Mouse (Mus musculus): ENCODE measurements around the gene Banf2. TPM values are rescaled to one million over a fixed set of nuclear protein-coding genes. Genes with fewer than 3 reads are reported as not detected.

The Banf2 gene
- total and polyA plus RNA-seq, 2 experiments from 2014 or later = not detected

GRCm38 (mm10) chr2:144094721-144095120, 61.9 kb downstream of the Banf2 start:
- no peaks in the 10 kb centered on the region for H3K36me3 ChIP-seq (replicated peaks; ENCODE audit: control insufficient read depth, insufficient read depth, low read length)
- no peak for ATAC-seq (ENCODE audit: insufficient read depth, low read depth)
- DNase-seq (ENCODE audit: low spot score) = no peak
- no peak overlapping the region for H3K4me2 ChIP-seq (ENCODE audit: low read depth, low read length)
- no peak overlapping the region for H3K4me3 ChIP-seq (ENCODE audit: low read depth, low read length)
- WGBS = 75% methylated on average over 1 of the region's 1 CpGs
- no peaks in the 10 kb centered on the region for H3K27me3 ChIP-seq (ENCODE audit: control insufficient read depth, insufficient read depth, low read length)
- H3K9me3 ChIP-seq (replicated peaks; ENCODE audit: control insufficient read depth, low read length) = no peaks in the 10 kb centered on the region
- H3K4me1 ChIP-seq (ENCODE audit: control insufficient read depth, insufficient read depth) = no peaks in the 10 kb centered on the region
- no peak overlapping the region for H3K27ac ChIP-seq (ENCODE audit: low read depth)
- TF ChIP-seq EP300 (IDR thresholded peaks at IDR 0.05; ENCODE audit: low read depth) (no peak), CTCF (IDR thresholded peaks at IDR 0.05; ENCODE audit: low read depth) (no peak)
- H3K9ac ChIP-seq (replicated peaks; ENCODE audit: low read depth, low read length) = no peak overlapping the region

GRCm38 (mm10) chr2:144101463-144101961, 68.7 kb downstream of the Banf2 start:
- TF ChIP-seq CTCF (IDR thresholded peaks at IDR 0.05; ENCODE audit: low read depth) (no peak), EP300 (IDR thresholded peaks at IDR 0.05; ENCODE audit: low read depth) (no peak)
- WGBS = 37% methylated on average over 13 of the region's 13 CpGs
- peak; percentile 36 for DNase-seq (ENCODE audit: low spot score)
- H3K4me1 ChIP-seq (ENCODE audit: control insufficient read depth, insufficient read depth) = 0 out of 2 replicates have a peak, but pooled peaks cover 7% of the 10 kb centered on the region
- no peak overlapping the region for H3K4me2 ChIP-seq (ENCODE audit: low read depth, low read length)
- no peak overlapping the region for H3K9ac ChIP-seq (replicated peaks; ENCODE audit: low read depth, low read length)
- ATAC-seq (ENCODE audit: insufficient read depth, low read depth) = peak; percentile 80
- H3K4me3 ChIP-seq (ENCODE audit: low read depth, low read length) = no peak overlapping the region
- H3K36me3 ChIP-seq (replicated peaks; ENCODE audit: control insufficient read depth, insufficient read depth, low read length) = no peaks in the 10 kb centered on the region
- H3K27me3 ChIP-seq (ENCODE audit: control insufficient read depth, insufficient read depth, low read length) = no peaks in the 10 kb centered on the region
- no peaks in the 10 kb centered on the region for H3K9me3 ChIP-seq (replicated peaks; ENCODE audit: control insufficient read depth, low read length)
- H3K27ac ChIP-seq (ENCODE audit: low read depth) = no peak overlapping the region

GRCm38 (mm10) chr2:144107374-144107773, 74.5 kb downstream of the Banf2 start:
- Histone ChIP-seq H3K27me3 (ENCODE audit: control insufficient read depth, insufficient read depth, low read length) (peaks cover 3% of the 10 kb centered on the region; the same call in 1 of the 2 replicates), H3K4me1 (ENCODE audit: control insufficient read depth, insufficient read depth) (peaks cover 17% of the 10 kb centered on the region; the same call in 1 of the 2 replicates), H3K36me3 (replicated peaks; ENCODE audit: control insufficient read depth, insufficient read depth, low read length) (no peaks in the 10 kb centered on the region), H3K4me2 (ENCODE audit: low read depth, low read length) (no peak overlapping the region), H3K27ac (ENCODE audit: low read depth) (peak overlapping the region; percentile 15; the same call in 1 of the 2 replicates), H3K9ac (replicated peaks; ENCODE audit: low read depth, low read length) (no peak overlapping the region), H3K4me3 (ENCODE audit: low read depth, low read length) (no peak overlapping the region), H3K9me3 (replicated peaks; ENCODE audit: control insufficient read depth, low read length) (no peaks in the 10 kb centered on the region)
- 49% methylated on average over 5 of the region's 5 CpGs for WGBS
- ATAC-seq (ENCODE audit: insufficient read depth, low read depth) = no peak
- no peak for DNase-seq (ENCODE audit: low spot score)
- no peak for TF ChIP-seq EP300 (IDR thresholded peaks at IDR 0.05; ENCODE audit: low read depth)
- TF ChIP-seq CTCF (IDR thresholded peaks at IDR 0.05; ENCODE audit: low read depth) = no peak

- WGBS = 18% methylated on average over 2 of the region's 2 CpGs
- Histone ChIP-seq H3K9me3 (replicated peaks; ENCODE audit: control insufficient read depth, low read length) (no peaks in the 10 kb centered on the region), H3K9ac (replicated peaks; ENCODE audit: low read depth, low read length) (no peak overlapping the region), H3K4me1 (ENCODE audit: control insufficient read depth, insufficient read depth) (peaks cover 17% of the 10 kb centered on the region; the same call in 1 of the 2 replicates), H3K4me2 (ENCODE audit: low read depth, low read length) (no peak overlapping the region), H3K27ac (ENCODE audit: low read depth) (peak overlapping the region; percentile 51), H3K36me3 (replicated peaks; ENCODE audit: control insufficient read depth, insufficient read depth, low read length) (no peaks in the 10 kb centered on the region), H3K4me3 (ENCODE audit: low read depth, low read length) (no peak overlapping the region), H3K27me3 (ENCODE audit: control insufficient read depth, insufficient read depth, low read length) (peaks cover 6% of the 10 kb centered on the region; the same call in 1 of the 2 replicates)
- ATAC-seq (ENCODE audit: insufficient read depth, low read depth) (peak; percentile 49; the same call in 1 of the 2 replicates), DNase-seq (ENCODE audit: low spot score) (no peak)
- TF ChIP-seq EP300 (IDR thresholded peaks at IDR 0.05; ENCODE audit: low read depth) (0 out of 2 replicates have a peak, but pooled peaks have one; percentile 43), CTCF (IDR thresholded peaks at IDR 0.05; ENCODE audit: low read depth) (no peak)
Measured at GRCm38 (mm10) chr2:144107810-144108209, 75.0 kb downstream of the Banf2 start.

- ATAC-seq (ENCODE audit: insufficient read depth, low read depth) = peak; percentile 70; the same call in 1 of the 2 replicates
- H3K27me3 ChIP-seq (ENCODE audit: control insufficient read depth, insufficient read depth, low read length) = peaks cover 6% of the 10 kb centered on the region; the same call in 1 of the 2 replicates
Measured at GRCm38 (mm10) chr2:144108376-144108775, 75.5 kb downstream of the Banf2 start.

More at GRCm38 (mm10) chr2:144108376-144108775, 75.5 kb downstream of the Banf2 start:
- TF ChIP-seq CTCF (IDR thresholded peaks at IDR 0.05; ENCODE audit: low read depth) = no peak
- no peak for TF ChIP-seq EP300 (IDR thresholded peaks at IDR 0.05; ENCODE audit: low read depth)
- Histone ChIP-seq H3K4me3 (ENCODE audit: low read depth, low read length) (no peak overlapping the region), H3K9me3 (replicated peaks; ENCODE audit: control insufficient read depth, low read length) (no peaks in the 10 kb centered on the region), H3K36me3 (replicated peaks; ENCODE audit: control insufficient read depth, insufficient read depth, low read length) (no peaks in the 10 kb centered on the region), H3K4me2 (ENCODE audit: low read depth, low read length) (no peak overlapping the region), H3K27ac (ENCODE audit: low read depth) (peak overlapping the region; percentile 51; the same call in 1 of the 2 replicates), H3K9ac (replicated peaks; ENCODE audit: low read depth, low read length) (no peak overlapping the region), H3K4me1 (ENCODE audit: control insufficient read depth, insufficient read depth) (peaks cover 17% of the 10 kb centered on the region; the same call in 1 of the 2 replicates)
- 39% methylated on average over 3 of the region's 3 CpGs for WGBS
- peak; percentile 45 for DNase-seq (ENCODE audit: low spot score)
